Mouse (Mus musculus) ES-E14 (cell line): ENCODE data around the gene H60c. TPM values are rescaled to one million over a fixed set of nuclear protein-coding genes. Genes with fewer than 3 reads are reported as not detected.
"Not testable (repeated sequence)": the region's sequence is repeated elsewhere in the genome, so short reads cannot be mapped to it uniquely, and the experiment has no call there.

Experiments
- DNase-seq: peaks from one replicate; pipeline ENCODE4 v3.0.0-alpha.2; 2013; ENCODE audit warnings: low read depth, low spot score
- H3K27ac ChIP-seq: 2 replicates; pipeline ENCODE4 v1.5.1; 2012; ENCODE audit warnings: low read depth, mild to moderate bottlenecking, low read length, moderate library complexity, mixed read lengths; ENCODE audit not compliant: poor library complexity, insufficient read depth, severe bottlenecking
- H3K36me3 ChIP-seq: 2 replicates; pipeline ENCODE4 v1.6.1; 2012; ENCODE audit warnings: mild to moderate bottlenecking, low read length, moderate library complexity, mixed read lengths; ENCODE audit not compliant: control insufficient read depth, poor library complexity, insufficient read depth, severe bottlenecking
- H3K4me1 ChIP-seq, 2 experiments: fragments of 150-350 bp in 1 of 2; sonication (generic) in 1 of 2; 2 replicates each; pipeline ENCODE4 v1.6.1; 2012; ENCODE audit warnings: low read length in 2 of 2, mild to moderate bottlenecking in 1 of 2, mixed read lengths in 1 of 2; ENCODE audit not compliant: control insufficient read depth in 2 of 2, insufficient read depth in 2 of 2, poor library complexity in 1 of 2
- H3K4me3 ChIP-seq, 2 experiments: fragments of 150-350 bp in 1 of 2; sonication (generic) in 1 of 2; 2 replicates each; pipeline ENCODE4 v1.5.1; 2012; ENCODE audit warnings: low read length in 2 of 2, low read depth in 1 of 2, mild to moderate bottlenecking in 1 of 2, mixed read lengths in 1 of 2; ENCODE audit not compliant: insufficient read depth in 1 of 2, poor library complexity in 1 of 2, severe bottlenecking in 1 of 2
- H3K9ac ChIP-seq: 2 replicates; pipeline ENCODE4 v1.6.1; 2012; ENCODE audit warnings: low read depth, mild to moderate bottlenecking, low read length, mixed read lengths; ENCODE audit not compliant: poor library complexity, insufficient read depth, severe bottlenecking
- H3K9me3 ChIP-seq: fragments of 150-350 bp; sonication (generic); 2 replicates; pipeline ENCODE4 v1.6.1; 2012; ENCODE audit warnings: low read depth, mild to moderate bottlenecking, low read length; ENCODE audit not compliant: control insufficient read depth, insufficient read depth
- CHD2 ChIP-seq: IDR thresholded peaks from 2 replicates; pipeline ENCODE4 v1.6.1; 2014; ENCODE audit warnings: mild to moderate bottlenecking, low read depth, low read length, inconsistent platforms
- HCFC1 ChIP-seq: IDR thresholded peaks from 2 replicates; pipeline ENCODE4 v1.6.1; 2012; ENCODE audit warnings: low read length, inconsistent platforms, borderline replicate concordance; ENCODE audit not compliant: insufficient read depth
- MAFK ChIP-seq: IDR thresholded peaks from 2 replicates; pipeline ENCODE4 v1.6.1; 2014; ENCODE audit warnings: mild to moderate bottlenecking, low read depth, low read length, inconsistent platforms; ENCODE audit not compliant: insufficient read depth
- ZC3H11A ChIP-seq: IDR thresholded peaks from 2 replicates; pipeline ENCODE4 v1.6.1; 2012; ENCODE audit warnings: low read depth, mild to moderate bottlenecking, inconsistent platforms, low read length, borderline replicate concordance
- ZNF384 ChIP-seq: IDR thresholded peaks from 2 replicates; pipeline ENCODE4 v1.6.1; 2012; ENCODE audit warnings: low read depth, low read length, inconsistent platforms
- in situ Hi-C, 2 experiments: fragments of 600-800 bp; cut with MboI; formaldehyde crosslinking; loops; one replicate each; pipeline ENCODE4 v1.15.1; 2025; ENCODE audit warnings: low sequenced_read_pairs in 2 of 2, inconsistent platforms in 1 of 2; ENCODE audit not compliant: unreplicated experiment in 2 of 2
- total RNA-seq: library from RNA; depleted of rRNA; stranded (reverse); fragments of 300-350 nt; gene quantifications from 2 replicates; pipeline ENCODE4 v1.2.3, GENCODE M21; 2012; rRNA removed

H60c gene
- total RNA-seq, 1 experiment, result not detected

- in situ Hi-C loops, result no loop called here
Measured at GRCm38 (mm10) chr10:3257391-3257790, 10.2 kb downstream of the H60c start.

GRCm38 (mm10) chr10:3238436-3238835, 29.1 kb downstream of the H60c start:
- H3K36me3 ChIP-seq, H3K4me3 ChIP-seq, DNase-seq, H3K27ac ChIP-seq, in situ Hi-C loops, H3K4me1 ChIP-seq, H3K9me3 ChIP-seq, H3K9ac ChIP-seq: not testable (repeated sequence)

More at GRCm38 (mm10) chr10:3257391-3257790, 10.2 kb downstream of the H60c start:
- H3K27ac ChIP-seq, result no peak overlapping the region
- no peak for TF ChIP-seq MAFK
- TF ChIP-seq ZC3H11A, result no peak
- TF ChIP-seq ZNF384, result no peak
- no peak for TF ChIP-seq CHD2
- no peak for TF ChIP-seq HCFC1
- H3K4me1 ChIP-seq, result no peaks in the 10 kb centered on the region
- no peak overlapping the region for H3K4me3 ChIP-seq
- H3K9ac ChIP-seq, result no peak overlapping the region
- H3K36me3 ChIP-seq, result no peaks in the 10 kb centered on the region
- no peaks in the 10 kb centered on the region for H3K9me3 ChIP-seq
- DNase-seq, result no peak

GRCm38 (mm10) chr10:3236638-3237270, 30.8 kb downstream of the H60c start:
- peak; percentile 11 for DNase-seq
- in situ Hi-C loops, result no loop called here
- Histone ChIP-seq H3K9me3 (no peaks in the 10 kb centered on the region), H3K36me3 (no peaks in the 10 kb centered on the region), H3K27ac (no peak overlapping the region), H3K4me3 (no peak overlapping the region), H3K9ac (no peak overlapping the region), H3K4me1 (no peaks in the 10 kb centered on the region)
- TF ChIP-seq MAFK, result no peak

GRCm38 (mm10) chr10:3228447-3229195, 39.0 kb downstream of the H60c start:
- in situ Hi-C loops, result no loop called here
- Histone ChIP-seq H3K27ac (no peak overlapping the region), H3K9me3 (no peaks in the 10 kb centered on the region), H3K36me3 (no peaks in the 10 kb centered on the region), H3K4me3 (no peak overlapping the region), H3K9ac (no peak overlapping the region), H3K4me1 (no peaks in the 10 kb centered on the region)
- TF ChIP-seq ZC3H11A (no peak), MAFK (no peak), ZNF384 (no peak), HCFC1 (no peak), CHD2 (no peak)
- no peak for DNase-seq

Other genes starting within 250 kb of the H60c start
- 0.48 and 0.62 TPM in 2 replicates for gene Ppp1r14c, start 98.3 kb upstream of the H60c start, total RNA-seq